Mouse (Mus musculus): ENCODE data around the gene Mettl5. TPM values are rescaled to one million over a fixed set of nuclear protein-coding genes. Genes with fewer than 3 reads are reported as not detected.

The Mettl5 gene
- polyA plus RNA-seq, 1 experiment from 2014 or later, result 47.0 TPM

GRCm38 (mm10) chr2:69828031-69828430 is 57.4 kb downstream of the Mettl5 start:
- 42% methylated on average over 7 of the region's 7 CpGs for WGBS
- ATAC-seq (replicated peaks; ENCODE audit: low FRiP score, low read depth), result no peak

GRCm38 (mm10) chr2:69826380-69826779 is 59.0 kb downstream of the Mettl5 start:
- ATAC-seq (replicated peaks; ENCODE audit: low FRiP score, low read depth), result no peak
- Histone ChIP-seq H3K36me3 (ENCODE audit: insufficient read depth, low read length) (peaks cover 9% of the 10 kb centered on the region; the same call in 1 of the 2 replicates), H3K27me3 (ENCODE audit: insufficient read depth, low read length) (no peaks in the 10 kb centered on the region), H3K4me2 (ENCODE audit: low read length) (no peak overlapping the region), H3K4me1 (replicated peaks; ENCODE audit: insufficient read depth, low read length) (peaks cover 4% of the 10 kb centered on the region), H3K27ac (peak overlapping the region; percentile 52; the same call in 1 of the 2 replicates), H3K9ac (ENCODE audit: low read depth, low read length) (no peak overlapping the region), H3K9me3 (replicated peaks; ENCODE audit: low read length) (no peaks in the 10 kb centered on the region), H3K4me3 (replicated peaks; ENCODE audit: low read depth, low read length) (no peak overlapping the region)
- no peak for TF ChIP-seq CTCF (IDR thresholded peaks at IDR 0.05; ENCODE audit: low read depth)
- WGBS, result 42% methylated on average over 2 of the region's 2 CpGs
- peak; percentile 38 for DNase-seq (ENCODE audit: low spot score)

More at GRCm38 (mm10) chr2:69828031-69828430, 57.4 kb downstream of the Mettl5 start:
- H3K36me3 ChIP-seq (ENCODE audit: insufficient read depth, low read length), result peaks cover 12% of the 10 kb centered on the region; the same call in 1 of the 2 replicates
- DNase-seq (ENCODE audit: low spot score), result no peak
- no peaks in the 10 kb centered on the region for H3K4me1 ChIP-seq (replicated peaks; ENCODE audit: insufficient read depth, low read length)
- H3K27ac ChIP-seq, result no peak overlapping the region
- TF ChIP-seq CTCF (IDR thresholded peaks at IDR 0.05; ENCODE audit: low read depth), result no peak
- H3K9me3 ChIP-seq (replicated peaks; ENCODE audit: low read length), result no peaks in the 10 kb centered on the region
- H3K4me3 ChIP-seq (replicated peaks; ENCODE audit: low read depth, low read length), result no peak overlapping the region
- no peak overlapping the region for H3K4me2 ChIP-seq (ENCODE audit: low read length)
- no peaks in the 10 kb centered on the region for H3K27me3 ChIP-seq (ENCODE audit: insufficient read depth, low read length)
- H3K9ac ChIP-seq (ENCODE audit: low read depth, low read length), result no peak overlapping the region

- DNase-seq (ENCODE audit: low spot score) (no peak), ATAC-seq (replicated peaks; ENCODE audit: low FRiP score, low read depth) (no peak)
- Histone ChIP-seq H3K4me1 (replicated peaks; ENCODE audit: insufficient read depth, low read length) (peaks cover 6% of the 10 kb centered on the region), H3K4me3 (replicated peaks; ENCODE audit: low read depth, low read length) (no peak overlapping the region), H3K9ac (ENCODE audit: low read depth, low read length) (no peak overlapping the region), H3K36me3 (ENCODE audit: insufficient read depth, low read length) (peaks cover 5% of the 10 kb centered on the region; the same call in 1 of the 2 replicates), H3K27me3 (ENCODE audit: insufficient read depth, low read length) (no peaks in the 10 kb centered on the region), H3K9me3 (replicated peaks; ENCODE audit: low read length) (no peaks in the 10 kb centered on the region), H3K4me2 (ENCODE audit: low read length) (no peak overlapping the region), H3K27ac (peak overlapping the region; percentile 52; the same call in 1 of the 2 replicates)
- WGBS, result 77% methylated on average over 10 of the region's 10 CpGs
- no peak for TF ChIP-seq CTCF (IDR thresholded peaks at IDR 0.05; ENCODE audit: low read depth)
These were observed 59.5 kb downstream of the Mettl5 start for GRCm38 (mm10) chr2:69825898-69826297.

- H3K4me2 ChIP-seq (ENCODE audit: low read length), result peak overlapping the region; percentile 86
- DNase-seq (ENCODE audit: low spot score) (peak; percentile 67), ATAC-seq (replicated peaks; ENCODE audit: low FRiP score, low read depth) (peak; percentile 80)
- H3K9ac ChIP-seq (ENCODE audit: low read depth, low read length), result peak overlapping the region; percentile 90
- H3K9me3 ChIP-seq (replicated peaks; ENCODE audit: low read length), result no peaks in the 10 kb centered on the region
- H3K27ac ChIP-seq, result peak overlapping the region; percentile 93
- no peaks in the 10 kb centered on the region for H3K36me3 ChIP-seq (ENCODE audit: insufficient read depth, low read length)
- no peaks in the 10 kb centered on the region for H3K27me3 ChIP-seq (ENCODE audit: insufficient read depth, low read length)
- no peak for TF ChIP-seq CTCF (IDR thresholded peaks at IDR 0.05; ENCODE audit: low read depth)
- 2% methylated on average over 36 of the region's 45 CpGs for WGBS
- H3K4me3 ChIP-seq (replicated peaks; ENCODE audit: low read depth, low read length), result peak overlapping the region; percentile 84
- H3K4me1 ChIP-seq (replicated peaks; ENCODE audit: insufficient read depth, low read length), result peaks cover 6% of the 10 kb centered on the region
These were observed 62.2 kb downstream of the Mettl5 start for GRCm38 (mm10) chr2:69823129-69823677.

- DNase-seq (ENCODE audit: low spot score) (peak; percentile 79), ATAC-seq (replicated peaks; ENCODE audit: low FRiP score, low read depth) (peak; percentile 82)
- no peak for TF ChIP-seq CTCF (IDR thresholded peaks at IDR 0.05; ENCODE audit: low read depth)
- Histone ChIP-seq H3K27ac (peak overlapping the region; percentile 93), H3K27me3 (ENCODE audit: insufficient read depth, low read length) (no peaks in the 10 kb centered on the region), H3K36me3 (ENCODE audit: insufficient read depth, low read length) (no peaks in the 10 kb centered on the region), H3K4me3 (replicated peaks; ENCODE audit: low read depth, low read length) (peak overlapping the region; percentile 84), H3K4me2 (ENCODE audit: low read length) (peak overlapping the region; percentile 86), H3K4me1 (replicated peaks; ENCODE audit: insufficient read depth, low read length) (peaks cover 6% of the 10 kb centered on the region), H3K9ac (ENCODE audit: low read depth, low read length) (peak overlapping the region; percentile 90), H3K9me3 (replicated peaks; ENCODE audit: low read length) (no peaks in the 10 kb centered on the region)
- under 1% methylated on average over 75 of the region's 80 CpGs for WGBS
These were observed 62.9 kb downstream of the Mettl5 start for GRCm38 (mm10) chr2:69822361-69823128.

- no peaks in the 10 kb centered on the region for H3K9me3 ChIP-seq (replicated peaks; ENCODE audit: low read length)
- peak within 1 kb of the TSS; percentile 93 for H3K27ac ChIP-seq
- H3K4me1 ChIP-seq (replicated peaks; ENCODE audit: insufficient read depth, low read length), result peaks cover 6% of the 10 kb centered on the region
- peak within 1 kb of the TSS; percentile 86 for H3K4me2 ChIP-seq (ENCODE audit: low read length)
- no peaks in the 10 kb centered on the region for H3K27me3 ChIP-seq (ENCODE audit: insufficient read depth, low read length)
- H3K4me3 ChIP-seq (replicated peaks; ENCODE audit: low read depth, low read length), result peak within 1 kb of the TSS; percentile 84
- 12% methylated on average over 8 of the region's 8 CpGs for WGBS
- peak; percentile 53 for DNase-seq (ENCODE audit: low spot score)
- ATAC-seq (replicated peaks; ENCODE audit: low FRiP score, low read depth), result no peak
- H3K36me3 ChIP-seq (ENCODE audit: insufficient read depth, low read length), result no peaks in the 10 kb centered on the region
- no peak for TF ChIP-seq CTCF (IDR thresholded peaks at IDR 0.05; ENCODE audit: low read depth)
- peak within 1 kb of the TSS; percentile 90 for H3K9ac ChIP-seq (ENCODE audit: low read depth, low read length)
These were observed 63.7 kb downstream of the Mettl5 start, which contains the start of gene Klhl23 for GRCm38 (mm10) chr2:69821711-69822110. TSS of gene Klhl23 (plus strand) at chr2:69821944.

Other genes starting within 250 kb of the Mettl5 start
- gene Bbs5, start 238.4 kb downstream of the Mettl5 start, polyA plus RNA-seq (2015; fragmentation: Nextera tagmentation; extraction: Ambion mirVana), result 18.2 and 20.4 TPM in 2 replicates
- 0.14 and 0.20 TPM in 2 replicates for gene Klhl41, start 215.5 kb downstream of the Mettl5 start, polyA plus RNA-seq (2015; fragmentation: Nextera tagmentation; extraction: Ambion mirVana)
- gene Fastkd1, start 172.1 kb downstream of the Mettl5 start, polyA plus RNA-seq (2015; fragmentation: Nextera tagmentation; extraction: Ambion mirVana), result 10.3 and 11.2 TPM in 2 replicates
- gene Ppig, start 163.1 kb downstream of the Mettl5 start, polyA plus RNA-seq (2015; fragmentation: Nextera tagmentation; extraction: Ambion mirVana), result 145 and 149 TPM in 2 replicates
- 2.1 and 2.4 TPM in 2 replicates for gene Ccdc173, start 96.0 kb downstream of the Mettl5 start, polyA plus RNA-seq (2015; fragmentation: Nextera tagmentation; extraction: Ambion mirVana)
- gene Phospho2, start 96.0 kb downstream of the Mettl5 start, polyA plus RNA-seq (2015; fragmentation: Nextera tagmentation; extraction: Ambion mirVana), result 28.2 and 28.5 TPM in 2 replicates
- 14.2 and 15.4 TPM in 2 replicates for gene Klhl23, start 63.7 kb downstream of the Mettl5 start, polyA plus RNA-seq (2015; fragmentation: Nextera tagmentation; extraction: Ambion mirVana)
- 351 and 354 TPM in 2 replicates for gene Ssb, start 24.1 kb downstream of the Mettl5 start, polyA plus RNA-seq (2015; fragmentation: Nextera tagmentation; extraction: Ambion mirVana)
- gene Ubr3, start 11.6 kb upstream of the Mettl5 start, polyA plus RNA-seq (2015; fragmentation: Nextera tagmentation; extraction: Ambion mirVana), result 12.8 and 13.0 TPM in 2 replicates
- 1.3 and 1.4 TPM in 2 replicates for gene Myo3b, start 153.5 kb upstream of the Mettl5 start, polyA plus RNA-seq (2015; fragmentation: Nextera tagmentation; extraction: Ambion mirVana)

All from kidney, postnatal 0 days (tissue).